Mouse (Mus musculus) Patski (cell line): ENCODE results near the gene Inpp4b. TPM values are rescaled to one million over a fixed set of nuclear protein-coding genes. Genes with fewer than 3 reads are reported as not detected.
"Not testable (repeated sequence)": the region's sequence is repeated elsewhere in the genome, so short reads cannot be mapped to it uniquely, and the experiment has no call there.

Experiments used
- ATAC-seq: fragments of 100-300 bp; one replicate; pipeline ENCODE4 v1.8.0; 2021
- CTCF ChIA-PET: fragments of 350-600 bp; sonication (Branson Sonifier 250); formaldehyde crosslinking; loops from one replicate; lab custom pipeline; 2022; ENCODE audit warnings: inconsistent platforms; lab: Charles Lee
- POLR2A ChIA-PET: fragments of 350-600 bp; sonication (Branson Sonifier 250); formaldehyde crosslinking; loops from one replicate; lab custom pipeline; 2022; ENCODE audit warnings: antibody characterized with exemption, inconsistent platforms; lab: Charles Lee
- DNase-seq: peaks from one replicate; pipeline ENCODE4 v3.0.0-alpha.2; 2011; ENCODE audit warnings: low read depth, low spot score
- H3K27me3 ChIP-seq: fragments of 371-371 bp; one replicate; pipeline ENCODE4 v1.5.1; 2021
- CTCF ChIP-seq: fragments of 100-300 bp; IDR thresholded peaks from one replicate; pipeline ENCODE4 v1.5.1; 2021
- in situ Hi-C: fragments of 300-500 bp; cut with MboI; formaldehyde crosslinking; loops from 3 replicates; pipeline ENCODE4 v1.11.1; 2018; ENCODE audit warnings: low pct_unique_long_range_greater_than_20kb, mixed read lengths
- polyA plus RNA-seq: library from polyadenylated mRNA; unstranded; gene quantifications from one replicate; pipeline ENCODE4 v1.2.3, GENCODE M21; 2021

The Inpp4b gene
- polyA plus RNA-seq, 1 experiment from 2014 or later, result 0.24 TPM

GRCm38 (mm10) chr8:81798501-81798900 is 456.1 kb downstream of the Inpp4b start:
- in situ Hi-C loops, result no loop called here
- no peaks in the 10 kb centered on the region for H3K27me3 ChIP-seq
- no peak for ATAC-seq
- CTCF ChIA-PET, result interaction anchor here (1.4 kb wide), 1 partner anchor 8 kb away, joined by 4 read pairs; no protein-coding TSS in a partner anchor
- no peak for DNase-seq
- TF ChIP-seq CTCF, result no peak
- POLR2A ChIA-PET, result no interaction called here

- H3K27me3 ChIP-seq, result no peaks in the 10 kb centered on the region
- ChIA-PET CTCF (no interaction called here), POLR2A (no interaction called here)
- in situ Hi-C loops, result loop anchor here (5.0 kb wide), 2 partner anchors 323 to 448 kb away; no protein-coding TSS in a partner anchor
- no peak for TF ChIP-seq CTCF
- DNase-seq (peak; percentile 34), ATAC-seq (peak; percentile 88)
Measured at GRCm38 (mm10) chr8:81800792-81801191, 458.4 kb downstream of the Inpp4b start.

- peak; percentile 81 for TF ChIP-seq CTCF
- DNase-seq (no peak), ATAC-seq (peak; percentile 87)
- ChIA-PET CTCF (interaction anchor here (1.4 to 1.8 kb wide), 4 partner anchors 9 to 458 kb away, joined by 3 to 4 read pairs (median 4); no protein-coding TSS in a partner anchor), POLR2A (no interaction called here)
- in situ Hi-C loops, result no loop called here
- H3K27me3 ChIP-seq, result no peaks in the 10 kb centered on the region
Measured at GRCm38 (mm10) chr8:81806797-81807196, 464.4 kb downstream of the Inpp4b start.

GRCm38 (mm10) chr8:81807578-81807977 is 465.2 kb downstream of the Inpp4b start:
- ChIA-PET POLR2A (no interaction called here), CTCF (interaction anchor here (1.4 to 1.8 kb wide), 2 partner anchors 10 to 22 kb away, joined by 4 read pairs; no protein-coding TSS in a partner anchor)
- no peak for TF ChIP-seq CTCF
- ATAC-seq (no peak), DNase-seq (no peak)
- in situ Hi-C loops, result no loop called here
- H3K27me3 ChIP-seq, result no peaks in the 10 kb centered on the region

GRCm38 (mm10) chr8:81808406-81808805 is 466.1 kb downstream of the Inpp4b start:
- POLR2A ChIA-PET, result no interaction called here
- in situ Hi-C loops, result no loop called here
- ATAC-seq (no peak), DNase-seq (no peak)
- H3K27me3 ChIP-seq, result no peaks in the 10 kb centered on the region
- TF ChIP-seq CTCF, result no peak
- CTCF ChIA-PET, result no interaction called here

GRCm38 (mm10) chr8:81809414-81809813 is 467.1 kb downstream of the Inpp4b start:
- in situ Hi-C loops, H3K27me3 ChIP-seq, DNase-seq, ATAC-seq, POLR2A ChIA-PET: not testable (repeated sequence)
- CTCF ChIA-PET, result interaction anchor here (1.1 kb wide), 1 partner anchor 10 kb away, joined by 3 read pairs; no protein-coding TSS in a partner anchor

GRCm38 (mm10) chr8:81812051-81812751 is 469.8 kb downstream of the Inpp4b start:
- ATAC-seq (no peak), DNase-seq (no peak)
- peak; percentile 26 for TF ChIP-seq CTCF
- ChIA-PET CTCF (interaction anchor here (1.3 kb wide), 1 partner anchor 24 kb away, joined by 4 read pairs; no protein-coding TSS in a partner anchor), POLR2A (no interaction called here)
- in situ Hi-C loops, result no loop called here
- peaks cover 9% of the 10 kb centered on the region for H3K27me3 ChIP-seq

- in situ Hi-C loops, result no loop called here
- DNase-seq (no peak), ATAC-seq (no peak)
- POLR2A ChIA-PET, result no interaction called here
- no peak for TF ChIP-seq CTCF
- H3K27me3 ChIP-seq, result peaks cover 9% of the 10 kb centered on the region
- CTCF ChIA-PET, result no interaction called here
Measured at GRCm38 (mm10) chr8:81814742-81815141, 472.4 kb downstream of the Inpp4b start.

- TF ChIP-seq CTCF, result no peak
- POLR2A ChIA-PET, result no interaction called here
- DNase-seq, result no peak
- H3K27me3 ChIP-seq, result peaks cover 9% of the 10 kb centered on the region
- in situ Hi-C loops, result no loop called here
- no peak for ATAC-seq
- CTCF ChIA-PET, result no interaction called here
Measured at GRCm38 (mm10) chr8:81815551-81815950, 473.2 kb downstream of the Inpp4b start.

GRCm38 (mm10) chr8:81823121-81823520 is 480.8 kb downstream of the Inpp4b start:
- ChIA-PET POLR2A (no interaction called here), CTCF (no interaction called here)
- no peaks in the 10 kb centered on the region for H3K27me3 ChIP-seq
- in situ Hi-C loops, result no loop called here
- no peak for DNase-seq
- no peak for ATAC-seq
- TF ChIP-seq CTCF, result no peak

GRCm38 (mm10) chr8:81824975-81825374 is 482.6 kb downstream of the Inpp4b start:
- H3K27me3 ChIP-seq, result no peaks in the 10 kb centered on the region
- no peak for ATAC-seq
- no peak for TF ChIP-seq CTCF
- ChIA-PET POLR2A (interaction anchor here (0.8 kb wide), 1 partner anchor 33 kb away, joined by 3 read pairs; no protein-coding TSS in a partner anchor), CTCF (no interaction called here)
- DNase-seq, result no peak
- in situ Hi-C loops, result no loop called here
